Mouse (Mus musculus) heart, embryonic 15.5 days (tissue): Measurements from ENCODE around the gene Mipol1. TPM values are rescaled to one million over a fixed set of nuclear protein-coding genes. Genes with fewer than 3 reads are reported as not detected.
"Not testable (repeated sequence)": the region's sequence is repeated elsewhere in the genome, so short reads cannot be mapped to it uniquely, and the experiment has no call there.

ENCODE experiments used
- ATAC-seq: fragments of 200-750 bp; cut with Nextera tagmentation; replicated peaks from 2 replicates; pipeline ENCODE4 v1.8.0; 2017; ENCODE audit warnings: low read depth, moderate TSS enrichment; ENCODE audit not compliant: insufficient number of reproducible peaks, insufficient read depth, low FRiP score
- H3K27ac ChIP-seq: fragments of 300-500 bp; sonication (generic); 2 replicates; pipeline ENCODE4 v1.5.1; 2015; ENCODE audit warnings: mild to moderate bottlenecking, inconsistent platforms
- H3K27me3 ChIP-seq: fragments of 300-500 bp; sonication (generic); 2 replicates; pipeline ENCODE4 v1.6.1; 2015; ENCODE audit warnings: inconsistent platforms
- H3K36me3 ChIP-seq: fragments of 300-500 bp; sonication (generic); 2 replicates; pipeline ENCODE4 v1.6.1; 2015; ENCODE audit warnings: mild to moderate bottlenecking, inconsistent platforms
- H3K4me1 ChIP-seq: fragments of 300-500 bp; sonication (generic); replicated peaks from 2 replicates; pipeline ENCODE4 v1.6.1; 2015; ENCODE audit warnings: inconsistent platforms
- H3K4me2 ChIP-seq: fragments of 300-500 bp; sonication (generic); 2 replicates; pipeline ENCODE4 v1.6.1; 2015; ENCODE audit warnings: inconsistent platforms, mild to moderate bottlenecking, moderate library complexity
- H3K4me3 ChIP-seq: fragments of 300-500 bp; sonication (generic); 2 replicates; pipeline ENCODE4 v1.5.1; 2015; ENCODE audit warnings: mild to moderate bottlenecking, inconsistent platforms
- H3K9ac ChIP-seq: fragments of 300-500 bp; sonication (generic); 2 replicates; pipeline ENCODE4 v1.6.1; 2015; ENCODE audit warnings: mild to moderate bottlenecking, inconsistent platforms
- H3K9me3 ChIP-seq: fragments of 300-500 bp; sonication (generic); replicated peaks from 2 replicates; pipeline ENCODE4 v1.6.1; 2016; ENCODE audit warnings: inconsistent platforms
- WGBS: fragments of 180-500 bp; shearing (Covaris S2); methylation state at CpG from one replicate; pipeline ENCODE4 v1.1.7; 2015; ENCODE audit warnings: mixed read lengths; 5-methylcytosine and 5-hydroxymethylcytosine counted together
- polyA plus RNA-seq: library from polyadenylated mRNA; unstranded; fragments of >200 nt; fragmentation: Nextera tagmentation; extraction: Ambion mirVana; gene quantifications from 2 replicates; pipeline ENCODE4 v1.2.1, GENCODE M21; 2015

The Mipol1 gene
- polyA plus RNA-seq, 1 experiment from 2014 or later, result 8.2 TPM

DNA sequence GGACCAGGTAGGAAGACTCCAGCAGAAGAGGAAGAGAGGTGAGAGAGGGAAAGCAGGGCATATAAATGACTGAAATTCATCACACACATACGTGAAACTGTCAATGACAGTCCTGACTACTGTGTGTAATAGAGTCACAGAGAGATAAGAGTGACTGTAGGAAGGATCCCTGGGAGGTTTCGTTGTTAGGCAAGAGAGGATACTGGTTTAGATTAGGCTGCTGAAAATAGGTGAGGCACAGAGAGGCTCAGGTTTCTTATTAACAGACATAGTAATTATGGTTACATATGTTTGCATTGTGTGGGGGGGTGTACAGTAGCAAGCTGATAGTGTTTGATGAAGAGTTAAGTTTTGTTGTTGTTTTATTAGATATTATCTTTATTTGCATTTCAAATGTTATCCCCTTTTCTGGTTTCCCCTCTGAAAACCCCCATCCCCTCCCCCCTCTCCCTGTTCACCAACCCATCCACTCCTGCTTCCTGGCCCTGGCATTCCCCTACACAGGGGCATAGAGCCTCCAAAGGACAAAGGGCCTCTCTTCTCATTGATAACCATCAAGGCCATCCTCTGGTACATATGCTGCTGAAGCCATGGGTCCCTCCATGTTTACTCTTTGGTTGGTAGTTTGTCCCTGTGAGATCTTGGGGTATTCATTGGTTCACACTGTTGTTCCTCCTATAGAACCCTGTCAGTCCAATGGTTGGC is 157.5 kb downstream of the Mipol1 start:
- no peak overlapping the region for H3K4me2 ChIP-seq
- H3K27ac ChIP-seq, result no peak overlapping the region
- H3K4me3 ChIP-seq, result no peak overlapping the region
- ATAC-seq, result no peak
- H3K9me3 ChIP-seq, result no peaks in the 10 kb centered on the region
- no peaks in the 10 kb centered on the region for H3K36me3 ChIP-seq
- no peak overlapping the region for H3K9ac ChIP-seq
- H3K27me3 ChIP-seq, result no peaks in the 10 kb centered on the region
- H3K4me1 ChIP-seq, result no peaks in the 10 kb centered on the region
- 67% methylated on average over 2 of the region's 2 CpGs for WGBS

DNA sequence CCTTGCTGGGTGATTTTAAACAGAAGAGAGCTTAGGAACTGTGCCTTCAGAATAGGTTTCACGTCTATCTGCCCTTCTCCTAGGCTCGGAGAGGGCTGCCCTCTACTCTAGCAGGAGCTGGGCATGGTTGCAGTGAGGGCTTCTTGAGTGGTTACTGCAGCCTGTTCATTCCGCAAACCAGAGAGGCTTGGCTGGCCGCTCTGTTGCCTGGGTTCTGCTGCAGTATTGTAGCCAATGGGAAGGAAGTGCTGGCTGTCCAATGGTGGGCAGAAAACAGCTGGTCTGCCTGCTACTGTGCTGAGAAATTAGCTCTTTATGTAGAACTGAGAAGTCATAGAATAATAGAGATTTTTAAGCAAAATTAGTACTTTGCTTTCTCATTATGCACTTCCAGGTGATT is 169.3 kb downstream of the Mipol1 start:
- ATAC-seq, result no peak
- Histone ChIP-seq H3K9ac (no peak overlapping the region), H3K9me3 (no peaks in the 10 kb centered on the region), H3K27ac (no peak overlapping the region), H3K4me1 (no peaks in the 10 kb centered on the region), H3K4me2 (no peak overlapping the region), H3K36me3 (no peaks in the 10 kb centered on the region), H3K4me3 (no peak overlapping the region), H3K27me3 (no peaks in the 10 kb centered on the region)
- WGBS, result 53% methylated on average over 4 of the region's 4 CpGs

DNA sequence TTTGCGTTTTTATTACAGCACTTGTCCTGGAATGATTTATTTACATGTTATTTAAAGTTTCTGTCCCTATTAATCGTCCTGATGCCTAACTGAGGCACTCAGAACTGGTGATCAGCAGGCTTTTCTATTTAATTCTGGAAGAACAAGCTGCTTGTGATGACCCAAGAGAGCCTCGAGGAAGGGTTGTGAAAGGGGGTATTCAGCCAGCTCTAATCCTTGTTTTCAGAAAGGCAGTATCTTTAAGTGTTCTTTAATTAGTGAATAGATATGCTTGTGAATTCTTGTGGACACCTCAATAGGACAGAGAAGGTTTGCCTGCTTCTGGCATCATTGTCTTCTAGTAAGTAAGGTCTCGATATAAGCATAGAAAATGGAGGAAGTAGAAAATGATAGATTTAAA is 170.0 kb downstream of the Mipol1 start:
- H3K9me3 ChIP-seq, result no peaks in the 10 kb centered on the region
- ATAC-seq, result no peak
- 65% methylated on average over 4 of the region's 4 CpGs for WGBS
- H3K9ac ChIP-seq, result no peak overlapping the region
- H3K27ac ChIP-seq, result no peak overlapping the region
- H3K27me3 ChIP-seq, result no peaks in the 10 kb centered on the region
- no peaks in the 10 kb centered on the region for H3K36me3 ChIP-seq
- no peaks in the 10 kb centered on the region for H3K4me1 ChIP-seq
- no peak overlapping the region for H3K4me3 ChIP-seq
- no peak overlapping the region for H3K4me2 ChIP-seq

DNA sequence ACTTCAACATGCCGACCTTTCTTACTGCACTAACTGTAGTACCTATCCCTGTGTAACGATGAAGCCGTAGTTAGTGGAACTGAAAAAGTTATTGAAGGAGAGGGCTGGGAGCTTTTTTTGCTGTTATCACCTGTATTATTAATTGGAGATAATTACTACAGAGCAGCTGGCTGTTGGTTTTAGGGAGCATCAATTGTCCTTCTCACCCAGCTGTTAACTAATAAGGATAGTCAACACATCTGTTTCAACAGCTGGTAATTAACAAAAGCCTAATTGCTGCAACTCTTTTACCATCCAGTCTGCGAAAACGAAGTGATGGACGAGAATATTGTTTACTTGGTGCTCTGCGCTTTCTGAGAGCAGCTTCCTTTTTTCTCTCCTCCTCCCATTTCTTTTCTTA is 170.9 kb downstream of the Mipol1 start:
- H3K9ac ChIP-seq, result no peak overlapping the region
- no peaks in the 10 kb centered on the region for H3K9me3 ChIP-seq
- H3K4me2 ChIP-seq, result no peak overlapping the region
- no peak overlapping the region for H3K4me3 ChIP-seq
- H3K27me3 ChIP-seq, result no peaks in the 10 kb centered on the region
- H3K36me3 ChIP-seq, result no peaks in the 10 kb centered on the region
- H3K27ac ChIP-seq, result no peak overlapping the region
- H3K4me1 ChIP-seq, result no peaks in the 10 kb centered on the region
- 67% methylated on average over 7 of the region's 7 CpGs for WGBS
- no peak for ATAC-seq

GRCm38 (mm10) chr12:57402360-57402759 is 172.1 kb downstream of the Mipol1 start:
- H3K4me2 ChIP-seq, result no peak overlapping the region
- no peaks in the 10 kb centered on the region for H3K4me1 ChIP-seq
- H3K27me3 ChIP-seq, result no peaks in the 10 kb centered on the region
- ATAC-seq, result no peak
- no peaks in the 10 kb centered on the region for H3K36me3 ChIP-seq
- H3K9me3 ChIP-seq, result no peaks in the 10 kb centered on the region
- no peak overlapping the region for H3K4me3 ChIP-seq
- no peak overlapping the region for H3K9ac ChIP-seq
- 75% methylated on average over 6 of the region's 6 CpGs for WGBS
- no peak overlapping the region for H3K27ac ChIP-seq

DNA sequence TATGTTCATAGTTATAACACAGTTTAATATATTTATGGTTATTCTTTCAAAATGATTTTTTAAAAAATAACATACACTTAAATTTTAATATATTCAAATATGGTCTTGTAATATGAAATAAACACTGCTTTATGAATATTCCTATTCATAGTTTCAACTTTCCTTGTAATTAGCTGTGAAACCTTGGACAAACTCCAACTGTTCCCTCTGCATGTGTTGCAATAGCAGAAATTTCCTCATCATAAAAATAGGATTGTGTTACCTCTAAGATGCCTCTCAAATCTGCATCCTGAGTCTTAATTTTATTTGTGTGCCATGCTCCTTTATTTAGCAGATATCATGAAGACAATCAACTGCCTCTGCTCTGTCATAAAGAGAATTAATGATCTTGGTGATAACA is 179.7 kb downstream of the Mipol1 start:
- no peak for ATAC-seq
- Histone ChIP-seq H3K27ac (no peak overlapping the region), H3K27me3 (no peaks in the 10 kb centered on the region), H3K9me3 (no peaks in the 10 kb centered on the region), H3K9ac (no peak overlapping the region), H3K4me3 (no peak overlapping the region), H3K4me2 (no peak overlapping the region), H3K4me1 (no peaks in the 10 kb centered on the region), H3K36me3 (no peaks in the 10 kb centered on the region)

- no peak overlapping the region for H3K9ac ChIP-seq
- no peak overlapping the region for H3K27ac ChIP-seq
- H3K36me3 ChIP-seq, result no peaks in the 10 kb centered on the region
- no peak overlapping the region for H3K4me3 ChIP-seq
- no peaks in the 10 kb centered on the region for H3K9me3 ChIP-seq
- 73% methylated on average over 3 of the region's 3 CpGs for WGBS
- H3K4me1 ChIP-seq, result no peaks in the 10 kb centered on the region
- H3K27me3 ChIP-seq, result no peaks in the 10 kb centered on the region
- no peak overlapping the region for H3K4me2 ChIP-seq
- ATAC-seq, result no peak
Measured at GRCm38 (mm10) chr12:57413833-57414232, 183.6 kb downstream of the Mipol1 start.

DNA sequence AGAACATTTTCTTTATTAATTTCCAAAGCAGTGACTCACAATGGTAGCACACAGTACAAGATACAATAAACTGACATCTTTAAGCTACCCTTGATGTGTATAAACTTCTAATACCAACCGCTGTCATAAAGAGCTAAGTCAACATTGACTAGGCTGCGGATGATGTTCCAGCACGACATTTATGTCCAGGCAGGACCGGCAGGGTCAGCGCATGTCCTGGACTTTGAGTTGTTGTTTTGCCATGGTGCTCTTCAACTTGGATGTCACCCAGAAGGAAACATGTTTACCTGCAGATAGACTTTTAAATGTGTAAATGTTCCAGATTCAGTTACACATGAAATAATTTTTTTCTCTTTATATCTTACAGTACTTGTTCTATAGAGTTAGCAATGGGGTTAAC is 194.7 kb downstream of the Mipol1 start:
- 92% methylated on average over 5 of the region's 5 CpGs for WGBS
- no peak overlapping the region for H3K9ac ChIP-seq
- no peak for ATAC-seq

DNA sequence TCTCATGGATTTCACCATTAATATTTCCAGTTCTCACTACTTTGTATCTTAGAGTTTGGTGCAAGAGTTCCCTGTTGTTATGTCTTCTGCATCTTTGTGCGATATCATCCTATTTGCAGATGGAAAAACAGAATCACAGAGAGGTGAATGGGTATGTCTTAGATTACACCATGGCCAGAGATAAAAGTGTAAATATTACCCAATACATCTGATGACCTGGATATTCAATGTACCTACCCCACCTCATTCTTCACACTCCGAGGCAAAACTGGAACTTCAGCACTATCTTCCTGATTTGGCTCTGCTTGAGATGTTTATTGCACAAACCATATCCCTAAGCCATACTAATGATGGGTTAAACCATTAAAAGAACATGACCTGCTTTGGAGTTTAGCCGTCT is 198.0 kb downstream of the Mipol1 start:
- 79% methylated on average over 3 of the region's 3 CpGs for WGBS

More for the DNA sequence above, 194.7 kb downstream of the Mipol1 start:
- Histone ChIP-seq H3K36me3 (no peaks in the 10 kb centered on the region), H3K9me3 (no peaks in the 10 kb centered on the region), H3K4me1 (no peaks in the 10 kb centered on the region), H3K27ac (no peak overlapping the region), H3K27me3 (no peaks in the 10 kb centered on the region), H3K4me2 (no peak overlapping the region), H3K4me3 (no peak overlapping the region)

GRCm38 (mm10) chr12:57428767-57429166 is 198.5 kb downstream of the Mipol1 start:
- Histone ChIP-seq H3K9ac (no peak overlapping the region), H3K27ac (no peak overlapping the region), H3K4me2 (no peak overlapping the region), H3K9me3 (no peaks in the 10 kb centered on the region), H3K4me3 (no peak overlapping the region), H3K27me3 (no peaks in the 10 kb centered on the region), H3K4me1 (no peaks in the 10 kb centered on the region), H3K36me3 (no peaks in the 10 kb centered on the region)
- 72% methylated on average over 2 of the region's 2 CpGs for WGBS
- no peak for ATAC-seq

More for the DNA sequence above, 198.0 kb downstream of the Mipol1 start:
- H3K4me3 ChIP-seq, result no peak overlapping the region
- no peaks in the 10 kb centered on the region for H3K4me1 ChIP-seq
- H3K27me3 ChIP-seq, result no peaks in the 10 kb centered on the region
- H3K9me3 ChIP-seq, result no peaks in the 10 kb centered on the region
- H3K9ac ChIP-seq, result no peak overlapping the region
- H3K27ac ChIP-seq, result no peak overlapping the region
- H3K36me3 ChIP-seq, result no peaks in the 10 kb centered on the region
- H3K4me2 ChIP-seq, result no peak overlapping the region
- ATAC-seq, result no peak

DNA sequence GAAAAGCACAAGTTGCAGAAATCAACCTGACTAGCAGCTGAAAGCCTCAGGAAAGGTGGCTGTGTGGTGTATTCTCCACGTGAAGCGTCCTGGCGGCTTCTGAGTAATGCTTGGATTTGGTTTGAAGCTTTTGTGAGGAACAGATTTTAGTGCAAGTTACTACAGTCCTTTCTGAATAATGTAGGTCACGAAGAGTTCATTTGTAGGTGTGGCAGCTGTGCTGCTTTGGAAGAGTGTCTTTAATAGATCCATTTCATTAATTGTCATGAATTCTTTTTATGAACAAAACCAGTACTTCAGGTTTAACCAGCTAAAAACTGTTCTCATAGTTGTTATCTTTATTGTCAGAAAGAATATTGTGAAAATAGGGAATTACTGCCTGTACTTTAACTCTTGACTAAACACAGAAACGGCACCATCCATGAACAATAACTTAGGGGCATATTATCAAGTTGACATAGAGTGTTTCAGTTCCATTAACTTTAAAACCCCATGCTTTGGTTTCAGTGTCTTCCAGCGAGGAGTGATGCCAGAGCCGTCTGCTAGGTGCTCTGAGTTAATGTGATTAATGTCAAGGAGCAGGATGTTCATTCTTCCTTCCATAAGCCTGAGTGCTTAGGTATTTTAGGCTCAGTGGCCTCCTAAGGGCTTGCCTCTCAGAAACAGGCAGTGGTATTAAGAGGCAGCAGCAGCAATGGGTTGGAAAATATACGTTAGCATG is 206.9 kb downstream of the Mipol1 start:
- not testable (repeated sequence) for H3K4me1 ChIP-seq, H3K36me3 ChIP-seq, H3K4me3 ChIP-seq, H3K27me3 ChIP-seq, ATAC-seq, H3K9ac ChIP-seq, H3K27ac ChIP-seq, H3K4me2 ChIP-seq, H3K9me3 ChIP-seq
- 63% methylated on average over 8 of the region's 8 CpGs for WGBS
